Mouse (Mus musculus) cerebellum, adult 9-10 months (tissue): Measurements from ENCODE around the gene Cyp2j9.
"Not testable (repeated sequence)": the region's sequence is repeated elsewhere in the genome, so short reads cannot be mapped to it uniquely, and the experiment has no call there.

ENCODE experiments used
- DNase-seq: peaks from one replicate; pipeline ENCODE4 v3.0.0; 2022

Gene Cyp2j9

DNA sequence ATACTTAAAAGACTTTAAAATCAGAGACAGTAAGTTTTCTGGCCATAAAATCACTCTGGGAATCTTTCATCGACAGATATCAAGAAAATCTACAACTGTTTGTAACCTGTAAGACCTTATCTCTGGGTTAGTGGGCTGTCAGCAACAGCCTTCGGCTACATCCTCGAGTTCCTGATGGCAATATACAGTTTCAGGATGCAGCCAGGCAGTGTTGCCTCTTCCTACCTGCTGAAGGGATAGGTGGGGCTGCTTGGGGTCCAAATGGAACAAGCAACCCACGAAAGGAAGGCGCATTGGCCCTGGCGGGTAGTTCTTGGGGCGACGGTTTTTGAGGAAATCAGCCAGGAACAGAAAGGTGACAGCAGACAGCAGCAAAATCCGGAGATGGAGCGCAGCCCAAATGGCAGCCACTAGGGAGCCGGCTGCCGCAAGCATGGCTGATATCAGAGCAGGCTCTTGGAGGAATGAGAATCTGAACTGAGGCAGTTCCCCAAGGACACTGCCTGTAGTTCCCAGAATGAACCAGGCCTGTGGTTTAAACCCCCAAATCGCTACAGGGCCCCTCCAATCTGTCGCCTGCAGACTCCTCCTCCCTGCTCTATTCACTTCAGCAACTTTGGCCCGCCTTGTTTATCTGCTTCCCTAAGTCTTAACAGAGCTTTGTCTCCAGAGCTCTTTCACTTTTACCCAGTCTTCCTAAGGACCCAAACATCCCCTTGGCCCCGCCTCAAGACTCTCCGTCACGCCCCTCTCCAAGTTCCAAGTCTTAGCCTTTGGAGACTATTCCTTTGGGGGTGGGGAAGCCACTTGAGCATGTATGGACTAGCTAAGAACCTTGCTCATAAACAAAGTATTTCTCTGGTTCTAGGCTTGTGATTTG lies at the start of gene Cyp2j9:
Gene Cyp2j9, minus strand, starts transcription at position 668 of the 880 bp plus-strand sequence.
- DNase-seq, result no peak

DNA sequence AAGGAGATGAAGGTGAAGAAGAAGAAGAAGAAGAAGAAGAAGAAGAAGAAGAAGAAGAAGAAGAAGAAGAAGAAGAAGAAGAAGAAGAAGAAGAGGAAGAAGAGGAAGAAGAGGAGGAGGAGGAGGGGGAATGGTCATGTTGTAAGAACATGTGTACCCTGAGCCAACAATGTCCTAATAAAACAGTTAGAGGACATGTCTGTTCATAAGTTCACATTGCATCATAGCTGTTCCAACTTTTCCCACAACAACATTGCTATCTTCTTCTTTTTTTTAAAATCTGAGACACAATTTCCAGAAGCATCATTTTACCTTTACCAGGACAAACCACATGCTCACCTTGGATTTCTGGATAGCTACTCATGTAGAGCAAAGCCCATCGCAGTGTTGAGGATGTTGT lies 44.1 kb upstream of the Cyp2j9 start:
- DNase-seq, result no peak

DNA sequence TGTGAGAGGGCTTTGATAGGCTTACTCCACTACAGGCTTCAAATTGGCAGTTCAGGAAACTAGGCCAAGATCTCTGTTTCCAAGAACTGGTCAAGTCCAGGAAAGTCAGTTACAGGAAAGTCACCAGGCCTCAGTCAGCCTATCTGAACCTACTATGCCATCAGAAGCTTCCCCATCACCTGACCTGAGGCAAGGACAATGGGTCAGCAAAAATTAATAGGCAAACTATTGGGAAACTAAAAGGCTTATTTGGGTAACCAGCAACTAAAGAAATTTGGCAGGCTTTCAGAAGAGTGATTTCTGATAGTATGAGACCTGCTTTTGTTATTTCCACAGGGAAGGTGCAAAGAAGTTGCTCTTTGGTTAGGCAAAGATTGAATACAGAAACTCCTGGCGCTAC lies 31.1 kb upstream of the Cyp2j9 start:
- no peak for DNase-seq

DNA sequence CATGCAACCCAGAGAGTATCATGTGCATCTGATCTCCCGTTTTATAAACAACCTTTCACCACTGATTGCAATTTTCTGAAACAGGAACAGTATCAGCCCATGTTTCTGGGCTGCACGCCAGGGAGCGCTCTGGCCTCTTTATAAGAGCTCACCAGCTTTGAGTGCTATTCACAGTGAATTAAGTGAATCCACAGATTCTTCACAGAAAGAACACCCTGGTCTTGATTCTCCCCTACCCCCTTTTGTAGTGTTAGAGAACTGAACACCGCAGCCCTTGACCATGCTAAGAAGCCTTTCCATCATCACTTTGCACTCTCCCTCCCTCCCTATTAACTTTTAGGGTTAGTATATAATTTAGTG lies 393 bp upstream of the Cyp2j9 start:
- peak; percentile 44 for DNase-seq

DNA sequence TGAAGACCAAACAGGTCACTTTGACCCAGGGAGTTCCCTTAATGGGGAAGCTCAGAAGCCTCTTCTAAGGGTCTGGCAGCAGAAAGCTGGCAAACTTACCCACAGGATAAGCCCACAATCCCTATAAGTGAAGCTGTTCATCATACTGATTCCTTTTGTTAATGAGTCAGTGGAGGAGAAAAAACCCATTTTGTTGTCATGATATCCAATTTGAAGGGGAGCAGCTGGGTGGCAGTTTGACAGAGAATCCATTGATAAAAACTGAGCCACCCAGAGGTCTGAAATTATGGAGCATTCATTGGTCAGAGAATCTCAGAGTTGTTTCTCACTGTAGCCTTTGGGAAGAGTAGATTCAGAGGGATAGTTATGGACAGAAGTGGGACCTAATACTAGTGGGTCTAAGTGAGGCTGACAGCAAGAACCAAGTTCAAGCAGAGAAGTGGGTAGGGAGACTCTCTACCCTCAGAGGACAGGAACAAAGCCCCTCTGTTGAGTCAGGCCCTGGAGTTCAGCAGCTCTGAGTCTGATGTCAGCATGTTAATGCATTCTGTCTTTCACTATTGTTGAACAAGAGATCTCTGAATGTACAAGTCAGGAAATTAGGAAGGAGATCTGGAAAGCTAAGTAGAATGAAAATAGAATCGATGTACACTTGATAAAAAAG lies 9.8 kb downstream of the Cyp2j9 start:
- peak; percentile 6 for DNase-seq

DNA sequence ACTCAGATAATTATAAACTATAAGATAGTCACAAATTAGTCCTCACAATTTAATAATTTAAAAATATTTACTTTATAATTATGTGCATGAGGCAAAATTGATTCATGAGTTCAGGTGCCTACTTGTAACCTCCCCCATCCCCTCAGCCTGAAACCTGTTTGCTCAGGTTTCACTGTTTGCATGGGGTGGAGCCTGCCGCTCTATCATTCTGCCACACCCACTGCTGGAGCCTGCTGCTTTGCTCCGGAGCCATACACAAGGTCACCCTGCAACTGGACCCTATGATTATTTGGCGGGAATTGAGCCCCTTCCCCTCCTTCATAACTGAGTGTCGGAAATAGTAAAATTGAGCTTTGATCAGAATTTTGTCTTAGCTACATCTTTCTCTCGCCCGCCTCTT lies 11.0 kb downstream of the Cyp2j9 start:
- not testable (repeated sequence) for DNase-seq

DNA sequence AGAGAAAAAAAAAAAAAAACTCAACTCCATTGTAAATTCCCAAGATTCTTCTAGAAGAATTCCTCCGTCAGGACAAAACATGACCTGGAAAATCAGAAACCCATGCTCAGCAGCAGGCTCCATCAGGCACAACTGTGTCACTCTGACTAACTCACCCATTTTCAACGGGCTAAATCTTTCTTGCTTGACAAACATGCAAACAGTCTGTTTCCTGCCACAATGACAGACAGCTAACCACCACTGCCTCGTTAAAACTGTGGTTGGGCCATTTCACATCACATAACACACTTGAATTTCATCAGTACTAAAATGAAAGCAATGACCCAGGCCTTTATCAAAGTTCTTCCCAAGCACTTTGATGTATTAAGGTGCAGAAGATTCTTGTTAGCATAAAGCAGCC lies 21.9 kb downstream of the Cyp2j9 start:
- DNase-seq, result no peak

DNA sequence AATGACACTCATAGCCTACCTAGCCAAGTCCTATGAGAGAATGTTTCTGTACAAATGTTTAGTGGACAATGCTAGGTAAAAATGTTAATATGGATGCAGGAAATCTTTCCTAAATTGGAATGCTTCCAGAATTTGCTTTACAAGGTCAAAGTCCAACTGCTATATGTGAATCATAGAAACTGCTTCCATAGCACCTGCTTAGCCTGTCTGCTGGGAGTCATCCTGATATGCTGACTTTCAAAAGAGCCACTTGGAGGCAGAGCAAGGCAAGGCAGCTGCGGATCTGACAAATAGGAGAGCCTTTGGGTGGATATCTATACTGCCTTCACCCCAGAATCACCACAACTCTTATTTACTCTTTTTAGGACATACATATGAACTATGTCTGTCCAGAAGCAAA lies 23.4 kb downstream of the Cyp2j9 start:
- no peak for DNase-seq

DNA sequence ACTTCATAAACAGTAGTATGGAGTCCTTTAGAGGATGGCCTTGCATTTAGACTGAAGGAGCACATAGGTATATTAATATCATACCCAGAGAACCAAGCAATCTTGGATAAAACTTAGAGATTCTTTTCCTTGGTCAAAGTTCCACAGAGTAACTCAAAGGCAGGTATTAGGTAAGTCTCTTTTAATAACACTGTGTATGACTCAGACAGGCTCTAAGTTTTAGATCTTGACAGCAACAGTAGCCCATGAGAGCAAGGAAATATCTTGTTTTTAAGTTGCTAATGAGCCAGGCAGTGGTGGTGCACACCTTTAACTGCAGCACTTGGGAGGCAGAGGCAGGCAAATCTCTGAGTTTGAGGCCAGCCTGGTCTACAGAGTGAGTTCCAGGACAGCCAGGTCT lies 25.6 kb downstream of the Cyp2j9 start:
- DNase-seq, result no peak

DNA sequence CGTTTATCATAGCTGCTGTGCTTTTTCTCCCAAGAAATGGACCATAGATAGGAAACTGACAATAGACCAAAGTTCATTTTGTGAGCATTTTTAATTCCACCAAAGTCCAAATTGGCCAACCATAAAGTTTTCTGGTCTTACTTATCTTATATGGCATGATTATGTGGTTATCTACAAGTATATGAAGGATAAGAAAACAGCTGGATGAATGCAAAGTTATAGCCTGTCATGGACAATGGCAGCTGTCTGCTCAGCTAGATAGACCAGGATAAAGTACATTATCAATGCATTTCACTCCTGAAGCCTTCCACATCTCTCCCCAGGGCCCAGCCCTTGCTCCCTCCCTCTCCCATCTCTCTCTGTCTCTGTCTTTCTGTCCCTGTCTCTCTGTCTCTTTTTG lies 30.9 kb downstream of the Cyp2j9 start:
- DNase-seq, result no peak

DNA sequence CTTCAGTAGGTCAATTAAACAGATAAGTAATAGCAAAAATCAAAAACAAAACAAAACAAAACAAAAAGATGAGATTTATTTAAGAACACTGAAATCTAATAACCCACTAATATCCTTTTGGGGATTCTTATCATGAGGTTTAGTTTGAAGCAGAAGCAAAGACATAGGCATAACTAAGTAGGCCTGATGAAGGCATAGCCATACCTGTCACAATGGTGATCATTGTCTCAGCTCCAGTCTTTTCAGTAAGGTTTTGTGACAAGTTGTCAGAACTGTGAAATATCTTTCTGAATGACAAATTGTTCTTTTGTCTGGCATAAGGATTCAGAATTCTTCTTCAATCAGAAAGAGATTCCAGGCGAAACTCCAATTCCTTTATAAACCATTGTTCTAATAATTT lies 31.6 kb downstream of the Cyp2j9 start:
- no peak for DNase-seq

DNA sequence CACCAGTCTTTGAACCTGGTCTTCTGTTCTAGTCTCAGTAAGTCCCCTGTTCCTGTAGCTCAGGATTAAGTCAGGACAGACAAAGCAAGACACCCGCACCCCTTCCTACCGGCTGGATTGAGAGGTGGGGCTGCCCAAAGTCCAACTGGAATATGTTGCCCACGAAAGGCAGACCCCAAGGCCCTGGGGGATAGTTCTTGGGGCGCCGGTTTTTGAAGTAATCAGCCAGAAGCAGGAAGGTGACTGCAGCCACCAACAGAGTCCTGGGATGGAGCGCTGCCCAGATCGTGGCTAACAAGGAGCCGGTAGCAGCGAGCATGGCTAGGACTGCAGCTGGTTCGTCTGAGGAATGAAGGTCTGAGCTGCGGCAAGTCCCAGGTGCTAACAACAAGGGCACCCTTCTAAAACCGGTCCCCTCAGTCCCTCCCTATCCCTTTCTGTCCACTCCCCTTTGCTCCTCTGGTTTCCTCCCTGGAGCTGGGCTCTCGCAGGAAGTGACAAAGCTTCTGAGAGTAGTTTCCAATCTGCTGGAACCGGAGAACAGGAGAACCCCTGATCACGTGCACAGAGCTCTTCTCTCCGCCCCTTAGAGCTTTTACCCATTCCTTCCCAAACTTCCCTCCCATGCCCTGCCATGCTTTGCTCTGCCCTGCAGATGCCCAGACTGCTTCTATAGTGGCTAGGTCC lies 38.1 kb downstream of the Cyp2j9 start, which contains the start of gene Cyp2j6:
Gene Cyp2j6, minus strand, starts transcription at position 529 of the 687 bp plus-strand sequence.
- DNase-seq, result no peak

DNA sequence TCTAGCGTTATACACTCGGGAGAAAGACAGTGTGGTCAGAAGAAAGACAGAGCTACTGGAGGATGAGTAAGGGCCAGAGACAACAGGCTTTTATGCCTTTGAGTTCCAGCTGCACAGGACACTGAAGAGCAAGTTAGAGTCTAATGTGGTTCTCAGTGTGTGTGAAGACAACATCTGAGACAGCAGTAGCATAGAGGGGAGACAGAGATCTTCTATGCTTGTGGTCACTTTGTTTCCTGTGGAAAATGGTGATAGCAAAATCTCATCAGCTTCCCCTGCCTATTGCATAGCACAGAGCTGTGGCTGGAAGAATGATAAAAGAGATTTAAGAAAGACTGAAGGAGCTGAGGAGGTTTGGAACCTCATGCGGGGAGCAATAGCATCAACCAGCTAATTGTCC lies 39.8 kb downstream of the Cyp2j9 start:
- DNase-seq, result no peak

DNA sequence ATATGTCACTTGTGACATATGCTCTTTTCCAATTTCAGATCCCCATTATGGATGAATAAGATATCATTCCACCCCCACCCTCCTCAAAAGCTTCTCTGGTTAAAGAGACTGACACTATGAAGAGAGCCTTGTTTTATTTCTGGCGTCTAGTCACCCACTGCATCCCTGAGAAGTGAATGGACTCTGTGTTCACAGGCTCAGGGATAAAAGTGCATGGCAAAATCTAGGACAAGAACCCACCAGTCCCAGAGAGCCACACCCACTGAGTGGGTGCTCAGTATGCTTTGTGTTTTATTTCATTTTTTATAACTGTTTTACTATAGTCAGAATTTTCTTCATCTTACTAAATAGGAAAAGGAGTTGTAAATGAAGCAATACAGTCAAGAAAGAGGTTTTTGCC lies 45.4 kb downstream of the Cyp2j9 start:
- no peak for DNase-seq

DNA sequence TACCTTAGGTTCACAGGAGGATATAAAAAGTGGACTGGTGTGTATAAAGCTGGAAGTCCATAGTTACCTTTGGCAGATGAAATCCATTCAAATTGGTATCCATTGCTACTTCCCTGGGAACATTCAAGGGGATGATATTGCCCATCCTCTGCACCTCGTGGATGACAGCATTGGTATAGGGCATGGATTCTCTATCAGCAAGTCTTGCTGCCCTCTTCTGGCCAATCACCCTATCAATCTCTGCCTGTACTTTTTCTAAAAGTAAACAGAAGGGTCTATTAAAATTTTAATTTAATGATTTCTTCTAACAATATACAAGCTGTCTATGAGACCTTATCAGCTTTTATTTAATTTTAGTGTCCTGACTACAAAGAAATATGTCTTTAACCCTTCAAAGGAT lies 65.6 kb downstream of the Cyp2j9 start:
- DNase-seq, result peak; percentile 4

DNA sequence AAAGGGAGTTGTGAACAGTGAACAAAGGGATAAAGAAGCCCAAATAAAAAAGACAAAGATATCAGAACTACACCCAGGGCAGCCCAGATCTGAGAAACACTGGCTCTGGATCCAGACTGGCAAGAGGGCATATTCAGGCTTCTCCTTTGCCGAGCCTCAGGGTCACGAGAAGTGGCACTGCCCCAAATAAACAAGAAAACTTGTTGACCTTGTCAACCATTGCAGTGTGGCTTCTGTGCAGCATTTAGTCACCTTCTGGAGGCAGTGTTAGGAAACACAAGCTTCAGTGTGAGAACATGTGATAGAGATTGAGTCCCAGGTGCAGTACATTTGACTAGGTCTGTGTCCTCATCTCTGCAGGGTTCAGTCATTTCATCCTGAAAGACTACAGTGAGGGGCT lies 69.1 kb downstream of the Cyp2j9 start:
- DNase-seq, result no peak
